Mouse (Mus musculus): ENCODE results near the gene Foxa2. TPM values are rescaled to one million over a fixed set of nuclear protein-coding genes. Genes with fewer than 3 reads are reported as not detected.

Gene Foxa2
- polyA plus RNA-seq, 1 experiment from 2014 or later = not detected

DNA sequence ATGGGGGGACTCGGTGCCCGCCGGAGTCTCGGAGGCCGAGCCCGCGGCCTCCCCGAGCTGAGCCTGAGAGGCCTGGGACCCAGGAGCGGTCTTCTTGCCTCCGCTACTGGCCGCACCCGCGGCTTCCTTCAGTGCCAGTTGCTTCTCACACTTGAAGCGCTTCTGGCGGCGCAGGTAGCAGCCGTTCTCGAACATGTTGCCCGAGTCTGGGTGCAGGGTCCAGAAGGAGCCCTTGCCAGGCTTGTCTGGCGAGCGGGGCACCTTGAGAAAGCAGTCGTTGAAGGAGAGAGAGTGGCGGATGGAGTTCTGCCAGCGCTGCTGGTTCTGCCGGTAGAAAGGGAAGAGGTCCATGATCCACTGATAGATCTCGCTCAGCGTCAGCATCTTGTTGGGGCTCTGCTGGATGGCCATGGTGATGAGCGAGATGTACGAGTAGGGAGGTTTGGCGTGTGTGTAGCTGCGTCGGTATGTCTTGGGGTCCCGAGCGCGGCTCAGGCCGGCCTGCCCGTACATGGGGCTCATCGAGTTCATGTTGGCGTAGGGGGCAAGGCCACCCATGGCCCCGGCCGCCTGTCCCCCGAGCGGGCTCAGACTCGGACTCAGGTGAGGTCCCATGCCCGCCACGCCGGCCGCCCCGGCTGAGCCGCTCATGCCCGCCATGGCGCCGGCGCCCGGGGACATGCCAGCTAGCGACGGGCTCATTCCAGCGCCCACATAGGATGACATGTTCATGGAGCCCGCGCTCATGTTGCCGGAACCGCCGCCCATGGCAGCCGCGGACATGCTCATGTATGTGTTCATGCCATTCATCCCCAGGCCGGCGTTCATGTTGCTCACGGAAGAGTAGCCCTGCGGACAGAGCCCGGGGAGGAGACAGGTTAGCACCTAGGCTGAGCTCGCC, 2.5 kb downstream of the Foxa2 start:
- Histone ChIP-seq H3K79me2 (ENCODE audit: inconsistent target) (no peaks in the 10 kb centered on the region), H3K27ac (no peak overlapping the region), H3K4me3 (ENCODE audit: inconsistent target) (no peak overlapping the region), H3K36me3 (ENCODE audit: inconsistent target) (no peaks in the 10 kb centered on the region)
- 7% methylated on average over 69 of the region's 71 CpGs for WGBS (ENCODE audit: missing documents)

DNA sequence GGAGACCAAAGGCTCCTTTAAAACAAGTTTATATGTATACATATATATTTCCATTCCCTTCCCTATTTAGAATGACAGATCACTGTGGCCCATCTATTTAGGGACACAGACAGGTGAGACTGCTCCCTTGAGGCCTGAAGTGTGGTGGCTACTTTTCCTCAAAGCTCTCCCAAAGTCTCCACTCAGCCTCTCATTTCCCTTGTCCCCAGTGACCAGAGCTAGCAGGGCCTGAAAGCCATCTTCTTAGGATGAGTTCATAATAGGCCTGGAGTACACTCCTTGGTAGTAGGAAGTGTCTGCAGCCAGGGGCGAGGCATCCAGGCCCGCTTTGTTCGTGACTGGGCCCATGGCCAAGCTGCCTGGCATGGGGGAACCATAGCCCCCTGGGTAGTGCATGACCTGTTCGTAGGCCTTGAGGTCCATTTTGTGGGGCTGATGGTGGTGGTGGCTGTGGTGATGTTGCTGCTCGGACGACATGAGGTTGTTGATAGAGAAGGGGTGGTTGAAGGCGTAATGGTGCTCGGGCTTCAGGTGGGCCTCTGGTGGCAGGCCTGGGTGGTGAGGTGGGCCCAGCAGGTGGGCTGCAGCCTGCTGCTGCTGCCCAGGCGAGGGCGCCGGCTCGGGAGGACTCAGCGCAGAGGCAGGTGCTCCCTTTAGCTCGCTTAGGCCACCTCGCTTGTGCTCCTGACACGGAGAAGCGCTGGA, 3.3 kb downstream of the Foxa2 start:
- no peaks in the 10 kb centered on the region for H3K79me2 ChIP-seq (ENCODE audit: inconsistent target)
- 50% methylated on average over 17 of the region's 17 CpGs for WGBS (ENCODE audit: missing documents)
- H3K4me3 ChIP-seq (ENCODE audit: inconsistent target) = no peak overlapping the region
- H3K27ac ChIP-seq = no peak overlapping the region
- no peaks in the 10 kb centered on the region for H3K36me3 ChIP-seq (ENCODE audit: inconsistent target)

DNA sequence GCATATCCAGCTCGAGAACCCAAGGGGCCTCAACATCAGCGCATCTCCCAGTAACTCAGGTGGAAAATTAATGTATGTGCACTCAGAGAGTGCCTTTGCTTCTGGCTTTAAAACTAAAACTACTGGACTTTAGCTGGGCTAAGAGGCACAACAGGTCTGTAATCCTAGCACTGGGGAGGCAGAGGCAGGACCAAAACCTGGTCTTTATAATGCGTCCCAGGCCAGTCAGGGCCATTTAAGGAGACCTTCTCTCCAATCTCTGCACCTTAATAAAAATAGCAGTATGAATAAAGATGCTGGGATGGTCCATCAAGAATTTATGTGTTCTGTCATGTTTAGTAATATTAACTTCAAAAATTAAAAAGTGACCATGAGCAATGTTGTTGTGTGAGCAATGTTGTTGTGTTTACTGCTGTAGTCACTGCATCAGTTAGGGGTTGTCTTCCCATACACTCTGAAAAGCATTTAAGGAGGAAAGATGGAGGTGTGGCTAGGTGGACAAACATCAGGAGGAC, 4.6 kb downstream of the Foxa2 start:
- no peak overlapping the region for H3K27ac ChIP-seq
- no peak overlapping the region for H3K4me3 ChIP-seq (ENCODE audit: inconsistent target)
- no peaks in the 10 kb centered on the region for H3K36me3 ChIP-seq (ENCODE audit: inconsistent target)
- WGBS (ENCODE audit: missing documents) = 30% methylated on average over 3 of the region's 3 CpGs
- no peaks in the 10 kb centered on the region for H3K79me2 ChIP-seq (ENCODE audit: inconsistent target)

DNA sequence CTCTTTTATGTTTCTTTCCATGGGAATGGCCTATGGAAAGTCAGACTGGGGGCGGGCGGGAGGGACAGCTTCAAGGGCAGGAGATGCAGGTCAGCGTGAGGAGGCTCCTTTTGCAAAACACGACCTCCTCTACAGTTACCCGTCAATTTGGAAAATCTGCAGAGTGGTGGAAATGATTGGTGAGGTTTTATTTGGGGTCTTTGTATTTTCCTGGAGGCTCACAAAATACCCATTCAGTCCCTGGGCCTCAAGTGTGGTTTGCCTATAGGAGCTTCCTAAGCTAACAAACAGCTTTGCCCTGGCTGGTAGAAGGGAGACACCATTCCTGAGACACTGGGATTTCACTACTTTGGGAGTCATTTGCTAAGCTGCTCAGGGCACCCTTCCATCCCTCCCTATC, 5.4 kb downstream of the Foxa2 start:
- WGBS (ENCODE audit: missing documents) = 17% methylated on average over 5 of the region's 5 CpGs
- H3K27ac ChIP-seq = no peak overlapping the region
- no peak overlapping the region for H3K4me3 ChIP-seq (ENCODE audit: inconsistent target)
- no peaks in the 10 kb centered on the region for H3K79me2 ChIP-seq (ENCODE audit: inconsistent target)
- H3K36me3 ChIP-seq (ENCODE audit: inconsistent target) = no peaks in the 10 kb centered on the region

DNA sequence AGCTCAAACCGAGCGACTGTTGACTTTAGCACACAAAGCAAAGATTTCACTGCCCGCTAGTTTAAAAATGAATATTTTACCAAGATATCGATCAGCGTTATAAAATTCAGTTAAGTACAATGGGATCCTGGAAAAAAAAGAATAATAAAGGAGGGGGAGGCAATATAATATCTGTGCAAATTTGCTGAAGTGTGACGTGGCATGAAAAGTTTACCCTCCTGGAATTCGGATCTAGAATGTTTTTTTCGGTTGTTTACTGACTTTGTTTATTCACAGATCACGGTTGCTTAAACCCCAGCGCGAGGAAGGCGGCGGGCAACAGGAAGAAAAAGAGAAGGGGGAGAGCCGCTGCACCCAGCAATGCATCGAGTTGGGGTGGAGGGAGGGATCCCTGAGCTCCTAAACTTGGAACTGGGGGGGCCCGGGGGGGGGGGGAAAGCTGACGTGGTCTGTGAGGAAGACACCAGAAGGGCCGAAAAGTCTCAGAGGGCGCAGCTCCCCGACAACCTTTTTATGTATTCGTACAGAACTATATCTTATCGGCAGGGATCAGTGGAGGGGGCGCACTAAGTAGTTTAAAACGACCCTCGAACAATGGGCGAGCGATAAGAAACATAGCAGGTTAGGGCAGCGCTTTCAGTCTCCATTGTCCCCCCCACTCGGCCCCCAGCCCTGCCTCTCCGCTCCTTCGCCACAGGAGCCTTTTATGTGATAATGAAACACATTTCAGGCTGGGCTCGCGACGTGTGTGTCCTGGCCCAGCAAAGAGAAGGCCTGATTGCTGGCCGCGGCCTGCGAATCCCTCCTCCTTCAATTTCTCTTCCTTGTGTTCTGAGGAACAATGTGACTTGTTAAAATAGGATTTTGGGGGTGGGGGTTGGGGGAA, 6.3 kb downstream of the Foxa2 start:
- 3% methylated on average over 35 of the region's 37 CpGs for WGBS (ENCODE audit: missing documents)
- H3K4me3 ChIP-seq (ENCODE audit: inconsistent target) = no peak overlapping the region
- no peak overlapping the region for H3K27ac ChIP-seq
- no peaks in the 10 kb centered on the region for H3K79me2 ChIP-seq (ENCODE audit: inconsistent target)
- H3K36me3 ChIP-seq (ENCODE audit: inconsistent target) = no peaks in the 10 kb centered on the region

DNA sequence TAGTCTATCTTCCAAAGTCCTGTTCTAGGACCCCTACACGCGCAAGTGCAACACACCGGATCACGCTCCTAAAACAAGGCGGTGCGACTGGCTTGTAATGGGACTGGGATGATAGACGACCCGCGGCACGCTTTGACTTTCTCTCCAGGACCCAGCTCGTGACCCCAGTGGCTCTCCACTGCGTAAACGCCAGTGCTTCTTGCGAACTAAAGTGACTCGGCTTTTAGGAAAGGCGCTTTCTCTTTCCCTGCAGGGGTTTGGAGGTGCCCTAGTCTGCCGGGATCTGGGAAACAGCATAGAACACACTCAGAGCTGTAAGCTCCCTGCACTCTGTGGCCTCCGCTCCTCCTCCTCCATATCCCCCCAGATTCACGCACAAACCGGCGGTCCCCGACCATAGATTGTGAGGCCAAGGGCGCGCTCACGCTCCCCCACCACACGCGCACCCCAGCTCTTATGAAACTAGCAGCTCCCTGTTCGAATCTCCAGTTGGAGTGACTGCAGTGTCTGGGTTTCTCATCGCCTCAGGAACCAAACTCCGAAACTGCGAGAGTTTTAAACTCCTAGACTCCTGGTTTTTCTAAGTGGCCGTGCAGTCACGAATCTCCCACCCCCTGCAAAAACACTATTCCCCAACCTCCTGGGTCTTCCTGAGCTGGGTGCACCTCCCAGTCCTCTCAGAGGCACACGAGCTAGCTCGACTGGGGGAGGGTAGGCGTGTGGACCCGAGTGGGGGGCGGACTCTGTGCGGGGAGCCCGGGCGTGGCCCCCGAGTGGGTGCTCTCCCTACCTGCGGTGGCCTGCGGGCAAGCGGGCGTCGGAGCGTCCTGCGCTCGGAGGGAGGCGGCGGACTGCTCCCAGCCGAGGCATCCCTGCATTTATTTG, 7.2 kb downstream of the Foxa2 start:
- 6% methylated on average over 53 of the region's 53 CpGs for WGBS (ENCODE audit: missing documents)
- Histone ChIP-seq H3K36me3 (ENCODE audit: inconsistent target) (no peaks in the 10 kb centered on the region), H3K4me3 (ENCODE audit: inconsistent target) (no peak overlapping the region), H3K79me2 (ENCODE audit: inconsistent target) (no peaks in the 10 kb centered on the region), H3K27ac (no peak overlapping the region)

DNA sequence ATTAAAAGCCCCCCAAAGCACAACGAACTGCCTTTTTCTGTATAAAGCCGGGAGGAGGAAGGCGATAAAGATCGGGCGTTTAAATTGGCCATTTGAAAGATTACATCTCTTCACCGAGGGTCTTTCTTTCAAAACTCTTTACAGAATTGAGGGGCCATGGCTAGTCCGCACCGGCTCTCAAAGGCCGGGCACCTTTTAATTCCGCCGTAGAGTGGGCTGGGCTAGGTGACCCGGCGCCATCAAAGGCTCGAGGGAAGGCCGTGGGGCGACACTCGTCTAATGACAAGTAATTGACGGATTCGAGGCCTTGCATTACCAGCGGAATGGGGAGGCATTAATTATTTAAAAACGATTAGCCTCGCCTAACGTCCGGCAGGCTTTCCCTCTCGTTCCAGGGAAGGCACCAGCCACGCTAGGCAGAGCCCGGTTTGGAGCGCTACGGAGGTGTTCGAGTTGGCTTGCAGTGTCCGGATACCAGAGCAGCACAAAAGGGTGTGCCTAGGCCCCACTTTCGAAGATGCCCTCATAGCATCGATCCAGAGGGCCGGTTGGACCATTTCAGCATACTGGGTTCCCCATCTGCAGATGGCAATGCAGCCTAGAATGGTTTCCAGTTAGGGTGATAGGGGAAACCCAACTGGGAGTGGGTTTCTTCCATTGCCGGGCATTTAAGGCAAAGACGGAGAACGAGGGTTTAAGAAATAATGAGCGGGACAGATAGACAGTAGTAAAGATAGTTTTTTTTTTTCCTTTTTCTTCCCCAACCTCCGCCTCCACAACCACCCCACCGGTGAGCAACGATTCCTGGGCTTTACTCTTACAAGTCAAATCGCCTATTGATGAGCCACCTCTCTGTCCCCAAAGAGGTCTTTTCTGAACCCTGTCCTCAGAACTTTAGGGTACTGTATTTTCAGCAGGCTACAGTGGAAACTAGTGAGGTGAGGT, 8.1 kb downstream of the Foxa2 start:
- H3K79me2 ChIP-seq (ENCODE audit: inconsistent target) = no peaks in the 10 kb centered on the region
- 10% methylated on average over 42 of the region's 42 CpGs for WGBS (ENCODE audit: missing documents)
- H3K36me3 ChIP-seq (ENCODE audit: inconsistent target) = no peaks in the 10 kb centered on the region
- H3K27ac ChIP-seq = no peak overlapping the region
- H3K4me3 ChIP-seq (ENCODE audit: inconsistent target) = no peak overlapping the region

DNA sequence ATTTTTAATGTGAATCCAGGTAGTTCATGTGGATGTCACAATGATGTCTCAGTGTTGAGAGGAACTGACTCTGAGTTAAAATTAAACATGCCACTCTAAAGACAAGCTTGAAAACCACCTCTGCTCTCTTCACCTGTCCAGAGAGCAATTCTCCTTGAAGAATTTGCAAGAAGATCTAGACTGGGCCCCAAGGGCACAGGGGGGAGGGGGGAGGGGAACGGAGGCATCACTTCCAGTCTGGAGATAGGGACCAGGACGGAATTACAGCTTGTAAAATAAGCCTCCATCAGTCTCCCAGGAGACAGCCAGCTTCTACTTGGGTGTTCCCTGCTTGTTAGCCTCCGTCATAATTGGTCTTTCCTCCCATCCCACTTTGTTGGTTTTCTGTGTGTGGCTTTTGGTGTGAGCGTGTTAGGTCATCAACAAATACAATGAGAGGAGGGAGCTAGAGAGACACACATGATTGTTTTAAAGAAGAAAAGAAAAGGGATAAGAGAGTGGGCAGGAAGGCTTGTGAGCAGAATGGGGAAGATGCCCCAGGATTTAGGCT, 10.1 kb downstream of the Foxa2 start:
- no peaks in the 10 kb centered on the region for H3K36me3 ChIP-seq (ENCODE audit: inconsistent target)
- WGBS (ENCODE audit: missing documents) = 25% methylated on average over 4 of the region's 4 CpGs
- H3K27ac ChIP-seq = no peak overlapping the region
- H3K4me3 ChIP-seq (ENCODE audit: inconsistent target) = no peak overlapping the region
- no peaks in the 10 kb centered on the region for H3K79me2 ChIP-seq (ENCODE audit: inconsistent target)

DNA sequence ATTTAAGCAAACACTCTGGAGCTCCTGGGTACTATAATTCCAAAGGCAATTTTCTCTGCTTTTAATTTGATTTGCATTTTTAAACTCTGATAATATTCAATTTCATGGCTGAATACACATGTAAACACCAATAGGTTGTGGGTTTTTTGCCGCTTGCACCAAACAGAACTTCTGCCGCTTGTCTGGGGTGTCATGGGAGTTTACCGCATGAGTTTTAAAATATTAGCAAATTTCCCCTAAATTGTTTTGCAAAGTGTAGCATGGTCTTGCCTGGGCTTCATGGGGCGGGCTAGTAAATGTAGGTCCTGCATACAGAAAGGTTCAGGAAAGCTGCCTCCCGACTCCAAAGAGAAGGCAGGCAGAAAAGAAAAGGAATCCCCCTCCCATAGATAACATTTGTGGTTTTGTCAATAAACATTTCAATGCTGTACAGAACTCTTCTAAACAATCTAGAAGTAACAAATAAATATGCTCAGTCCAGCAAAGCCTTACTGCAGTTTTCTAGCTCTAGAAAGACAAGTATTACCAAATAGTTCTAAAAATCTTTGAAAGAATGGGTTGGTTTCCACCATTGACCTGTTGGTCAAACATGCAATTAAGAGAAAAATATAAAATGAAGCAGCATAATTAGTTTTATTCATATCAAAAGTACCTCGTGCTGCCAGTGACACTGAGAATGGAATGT, 15.6 kb downstream of the Foxa2 start:
- H3K36me3 ChIP-seq (ENCODE audit: inconsistent target) = no peaks in the 10 kb centered on the region
- H3K79me2 ChIP-seq (ENCODE audit: inconsistent target) = no peaks in the 10 kb centered on the region
- WGBS (ENCODE audit: missing documents) = 11% methylated on average over 6 of the region's 6 CpGs
- H3K4me3 ChIP-seq (ENCODE audit: inconsistent target) = no peak overlapping the region
- H3K27ac ChIP-seq = no peak overlapping the region

DNA sequence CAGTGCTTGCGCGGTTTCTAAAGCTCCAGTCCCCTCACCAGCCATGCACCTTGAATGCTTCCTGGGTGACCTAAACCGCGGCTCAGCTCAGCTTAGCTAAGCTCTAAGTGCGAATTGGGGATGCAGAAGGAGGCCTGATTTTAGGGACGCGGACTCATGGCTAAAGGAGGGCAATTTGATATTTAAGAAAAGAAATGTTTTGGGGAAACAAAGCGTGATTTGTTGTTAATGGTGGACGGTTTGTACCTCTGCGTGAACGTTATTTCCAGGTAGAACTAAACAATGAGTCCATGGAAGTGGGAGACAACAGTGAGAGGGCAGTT, 16.2 kb downstream of the Foxa2 start:
- Histone ChIP-seq H3K27ac (no peak overlapping the region), H3K36me3 (ENCODE audit: inconsistent target) (no peaks in the 10 kb centered on the region), H3K4me3 (ENCODE audit: inconsistent target) (no peak overlapping the region), H3K79me2 (ENCODE audit: inconsistent target) (no peaks in the 10 kb centered on the region)
- WGBS (ENCODE audit: missing documents) = 5% methylated on average over 11 of the region's 11 CpGs

DNA sequence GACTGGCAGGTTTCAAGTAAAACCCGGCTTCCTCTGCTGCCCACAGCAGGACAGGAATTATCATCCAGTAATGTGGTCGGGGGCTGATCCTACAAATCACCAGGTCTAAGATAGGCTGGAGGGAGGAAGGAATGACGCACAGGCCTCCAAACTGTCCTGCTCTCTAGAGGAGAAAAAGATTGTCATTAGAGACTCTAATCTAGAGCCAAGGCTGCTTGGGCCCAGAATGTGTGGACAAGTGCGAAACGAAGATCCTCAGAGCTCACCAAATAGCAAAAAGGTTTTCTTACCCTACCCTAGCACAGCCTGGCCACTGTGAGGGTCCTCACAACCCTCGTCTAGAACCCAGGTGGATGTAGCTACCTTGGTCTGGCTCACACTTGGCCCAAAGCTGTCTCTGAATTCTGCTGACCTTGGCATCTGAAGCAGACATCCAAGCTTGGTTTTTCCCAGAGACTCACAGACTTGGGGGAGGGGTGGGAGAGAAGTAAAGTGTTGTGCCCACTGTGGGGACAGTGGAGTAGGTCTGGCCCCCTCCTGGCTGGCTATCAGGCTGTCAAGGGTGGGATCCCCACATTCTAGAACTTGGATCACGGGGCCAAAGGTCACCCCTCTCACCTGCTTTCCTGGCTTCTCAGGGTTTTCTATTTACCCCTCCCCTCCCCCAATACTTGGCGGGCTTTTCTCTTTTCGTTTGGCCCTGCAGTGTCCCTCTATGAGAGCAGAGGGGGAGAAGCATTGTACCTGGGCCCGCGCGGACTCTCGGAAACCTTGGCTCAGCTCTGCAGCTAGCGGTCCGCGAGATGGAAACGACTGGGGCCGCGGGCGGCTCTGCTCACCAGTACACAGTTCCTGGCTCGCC, 16.8 kb downstream of the Foxa2 start:
- H3K4me3 ChIP-seq (ENCODE audit: inconsistent target) = no peak overlapping the region
- H3K79me2 ChIP-seq (ENCODE audit: inconsistent target) = no peaks in the 10 kb centered on the region
- 11% methylated on average over 21 of the region's 21 CpGs for WGBS (ENCODE audit: missing documents)
- H3K27ac ChIP-seq = no peak overlapping the region
- no peaks in the 10 kb centered on the region for H3K36me3 ChIP-seq (ENCODE audit: inconsistent target)
